Mouse (Mus musculus): Measurements from ENCODE around the gene Thrb. TPM values are rescaled to one million over a fixed set of nuclear protein-coding genes. Genes with fewer than 3 reads are reported as not detected.
"Not testable (repeated sequence)": the region's sequence is repeated elsewhere in the genome, so short reads cannot be mapped to it uniquely, and the experiment has no call there.

The Thrb gene
- polyA plus RNA-seq, 1 experiment, result not detected

DNA sequence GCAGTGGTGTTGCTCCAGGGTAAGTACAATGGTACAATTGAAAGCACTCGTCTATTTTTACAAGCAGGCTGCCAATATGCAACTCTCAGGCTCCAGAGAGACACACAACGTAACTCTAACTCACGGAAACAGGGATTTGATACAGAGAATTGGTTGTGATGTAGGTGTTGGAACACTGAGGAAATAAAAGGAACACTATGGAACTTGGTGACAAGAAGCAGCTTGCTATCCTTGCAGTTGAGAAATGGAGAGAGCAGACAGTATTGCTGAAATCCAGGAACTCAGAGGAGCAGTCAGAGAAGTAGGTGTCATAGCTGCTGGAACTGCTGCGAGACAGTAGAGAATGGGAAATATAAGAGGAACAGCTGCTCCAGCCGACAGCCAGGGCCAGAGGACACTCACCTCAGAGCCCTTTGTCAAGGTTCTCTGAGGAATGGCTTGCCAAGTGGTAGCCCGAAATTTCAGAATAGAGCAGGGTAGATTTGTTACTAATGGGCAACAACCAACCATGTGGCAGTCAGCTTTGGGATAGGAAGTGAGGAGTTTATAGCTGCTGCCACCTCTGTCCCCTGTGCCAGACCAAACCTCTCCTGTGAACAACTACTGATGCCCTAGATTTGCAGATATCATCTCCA lies 252.6 kb downstream of the Thrb start:
- Histone ChIP-seq H3K4me3 (ENCODE audit: insufficient read depth, low read length) (no peak overlapping the region), H3K4me1 (ENCODE audit: control insufficient read depth, insufficient read depth, low read length) (no peaks in the 10 kb centered on the region), H3K27ac (ENCODE audit: insufficient read depth, low read depth, low read length) (no peak overlapping the region)
- TF ChIP-seq CTCF (IDR thresholded peaks at IDR 0.05; ENCODE audit: low read depth, low read length) (no peak), POLR2A (IDR thresholded peaks at IDR 0.05; ENCODE audit: borderline replicate concordance, low read depth, low read length) (no peak)

DNA sequence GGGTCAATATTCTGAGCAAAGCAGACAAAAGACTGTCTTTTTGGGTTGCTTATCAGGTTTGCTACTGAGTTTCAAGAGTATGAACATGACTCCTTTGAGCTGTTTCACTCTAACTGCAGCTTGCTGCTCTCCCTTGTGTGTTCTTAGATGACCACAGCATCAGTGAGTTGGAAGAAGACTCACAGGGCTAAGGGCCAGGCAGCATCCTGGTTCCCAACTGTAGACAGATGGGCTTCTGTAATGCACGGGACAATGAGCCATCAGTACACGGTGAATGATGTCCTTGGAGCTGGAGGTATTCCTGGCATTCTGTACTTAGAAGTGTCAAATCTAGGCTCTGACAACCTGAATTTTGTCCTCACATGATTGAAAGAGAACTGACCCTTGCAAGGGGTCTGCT lies 255.5 kb downstream of the Thrb start:
- Histone ChIP-seq H3K27ac (ENCODE audit: insufficient read depth, low read depth, low read length) (no peak overlapping the region), H3K4me3 (ENCODE audit: insufficient read depth, low read length) (no peak overlapping the region), H3K4me1 (ENCODE audit: control insufficient read depth, insufficient read depth, low read length) (no peaks in the 10 kb centered on the region)
- TF ChIP-seq CTCF (IDR thresholded peaks at IDR 0.05; ENCODE audit: low read depth, low read length) (no peak), POLR2A (IDR thresholded peaks at IDR 0.05; ENCODE audit: borderline replicate concordance, low read depth, low read length) (no peak)

DNA sequence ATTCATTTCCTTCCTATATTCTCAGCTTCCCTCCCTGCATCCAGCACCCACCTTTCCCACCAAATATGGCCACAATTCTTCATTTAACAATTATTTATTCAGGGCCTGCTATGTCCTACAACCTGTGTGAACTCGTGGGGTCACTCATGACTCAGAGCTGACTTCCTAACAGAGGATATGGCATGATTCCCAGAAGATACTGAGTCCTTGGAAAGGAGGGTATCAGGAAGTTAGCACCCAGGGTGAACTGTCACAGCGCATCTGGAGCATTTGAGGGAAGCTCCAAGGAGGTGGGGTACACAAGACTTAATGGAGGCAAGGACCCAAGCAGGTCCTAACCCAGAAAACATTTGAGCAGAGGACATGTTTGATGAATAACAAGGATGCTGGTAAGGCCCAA lies 256.6 kb downstream of the Thrb start:
- no peak for TF ChIP-seq POLR2A (IDR thresholded peaks at IDR 0.05; ENCODE audit: borderline replicate concordance, low read depth, low read length)
- no peak overlapping the region for H3K4me3 ChIP-seq (ENCODE audit: insufficient read depth, low read length)
- H3K27ac ChIP-seq (ENCODE audit: insufficient read depth, low read depth, low read length), result no peak overlapping the region
- H3K4me1 ChIP-seq (ENCODE audit: control insufficient read depth, insufficient read depth, low read length), result no peaks in the 10 kb centered on the region

DNA sequence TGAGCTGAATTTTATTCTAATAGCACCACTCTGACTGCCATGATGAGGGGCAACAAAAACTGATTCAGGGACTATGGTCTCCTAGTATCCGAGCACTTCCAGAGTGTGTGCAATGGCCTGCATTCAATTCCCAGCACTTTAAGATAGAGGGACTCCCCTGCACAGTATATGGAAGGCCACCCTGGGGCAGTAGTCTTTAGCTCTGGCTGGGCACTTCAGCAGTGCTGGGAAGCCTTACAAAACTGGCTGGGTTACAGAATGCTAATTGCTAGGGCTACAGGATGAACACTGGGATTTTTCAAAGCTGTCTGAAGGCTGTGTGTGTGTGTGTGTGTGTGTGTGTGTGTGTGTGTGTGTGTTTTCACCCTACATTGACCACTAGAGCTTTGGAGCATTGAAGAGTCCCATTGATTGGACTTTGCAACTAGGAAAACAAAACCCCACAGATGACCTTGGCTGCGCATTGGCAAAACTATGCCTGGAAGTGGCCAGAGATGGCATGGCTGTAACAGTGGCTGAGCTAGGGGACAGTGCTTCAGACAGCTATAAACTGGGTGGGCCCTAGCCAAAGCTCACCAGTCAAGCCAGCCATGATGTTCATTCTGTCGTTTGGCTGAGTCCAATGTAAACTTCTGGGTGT lies 257.2 kb downstream of the Thrb start:
- TF ChIP-seq CTCF (IDR thresholded peaks at IDR 0.05; ENCODE audit: low read depth, low read length) (no peak), POLR2A (IDR thresholded peaks at IDR 0.05; ENCODE audit: borderline replicate concordance, low read depth, low read length) (no peak)
- no peaks in the 10 kb centered on the region for H3K4me1 ChIP-seq (ENCODE audit: control insufficient read depth, insufficient read depth, low read length)
- H3K4me3 ChIP-seq (ENCODE audit: insufficient read depth, low read length), result no peak overlapping the region
- H3K27ac ChIP-seq (ENCODE audit: insufficient read depth, low read depth, low read length), result no peak overlapping the region

DNA sequence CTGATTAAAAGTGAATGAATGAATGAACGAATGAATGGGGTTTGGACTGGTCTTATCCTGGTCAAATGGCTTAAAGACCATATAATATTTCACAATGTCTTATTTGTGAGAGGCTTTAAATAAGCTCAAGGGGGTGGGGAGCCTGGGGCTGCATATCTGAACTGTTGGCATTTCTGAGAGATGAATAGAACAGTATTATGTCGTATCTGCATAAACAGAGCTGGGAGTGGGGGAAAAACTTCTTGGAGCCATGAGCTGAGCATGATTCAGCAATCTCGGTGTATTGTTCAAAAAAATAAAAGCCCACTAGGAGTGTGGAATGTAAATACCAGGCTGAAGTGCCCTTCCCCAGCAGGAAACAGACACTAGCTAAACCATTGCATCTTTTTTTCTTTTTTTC lies 257.8 kb downstream of the Thrb start:
- no peaks in the 10 kb centered on the region for H3K4me1 ChIP-seq (ENCODE audit: control insufficient read depth, insufficient read depth, low read length)
- H3K4me3 ChIP-seq (ENCODE audit: insufficient read depth, low read length), result no peak overlapping the region
- TF ChIP-seq POLR2A (IDR thresholded peaks at IDR 0.05; ENCODE audit: borderline replicate concordance, low read depth, low read length), result no peak
- TF ChIP-seq CTCF (IDR thresholded peaks at IDR 0.05; ENCODE audit: low read depth, low read length), result no peak
- H3K27ac ChIP-seq (ENCODE audit: insufficient read depth, low read depth, low read length), result no peak overlapping the region

DNA sequence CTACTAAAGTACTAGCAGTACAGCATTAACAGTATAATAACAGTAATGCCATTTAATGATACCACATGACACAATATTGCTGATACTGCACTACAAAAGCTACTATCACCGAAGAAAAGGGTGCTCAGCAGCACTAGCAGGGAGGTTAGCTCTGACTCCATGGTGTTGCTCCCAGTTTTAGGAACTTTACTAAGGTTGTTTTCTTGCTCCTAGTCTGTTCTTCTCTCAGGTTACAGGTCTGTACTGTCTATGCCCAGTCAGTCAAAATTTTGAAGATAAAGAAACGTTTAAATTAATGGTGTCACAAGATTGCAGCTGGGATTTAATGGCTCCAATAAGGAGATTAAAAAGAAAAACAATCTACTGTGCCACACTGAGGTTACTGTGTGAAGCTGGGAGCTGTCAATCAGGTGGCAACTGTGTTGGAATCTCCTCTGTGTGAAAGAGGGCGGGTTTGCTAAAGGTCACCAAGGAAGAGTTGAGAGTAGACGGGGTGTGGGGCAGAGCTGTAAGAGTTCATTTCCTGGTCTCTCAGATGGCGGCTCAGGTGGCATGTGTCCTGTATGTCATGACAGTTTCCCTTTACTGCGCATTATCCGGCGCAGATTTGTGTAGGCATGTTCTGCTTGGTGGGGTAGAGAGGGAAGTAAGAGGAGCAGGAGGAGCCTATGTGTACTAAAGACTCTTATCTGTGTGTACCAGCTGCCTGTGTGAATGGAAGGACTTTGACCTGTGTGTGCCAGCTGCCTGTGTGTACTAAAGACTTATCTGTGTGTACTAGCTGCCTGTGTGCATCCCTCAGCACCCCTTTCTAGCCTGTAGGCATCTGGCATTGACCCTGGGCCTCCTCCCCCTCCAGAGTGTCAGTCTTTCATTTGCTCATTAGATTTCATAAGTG lies 263.0 kb downstream of the Thrb start:
- TF ChIP-seq POLR2A (IDR thresholded peaks at IDR 0.05; ENCODE audit: borderline replicate concordance, low read depth, low read length) (no peak), CTCF (IDR thresholded peaks at IDR 0.05; ENCODE audit: low read depth, low read length) (no peak)
- H3K27ac ChIP-seq (ENCODE audit: insufficient read depth, low read depth, low read length), result no peak overlapping the region
- H3K4me3 ChIP-seq (ENCODE audit: insufficient read depth, low read length), result no peak overlapping the region
- H3K4me1 ChIP-seq (ENCODE audit: control insufficient read depth, insufficient read depth, low read length), result no peaks in the 10 kb centered on the region

DNA sequence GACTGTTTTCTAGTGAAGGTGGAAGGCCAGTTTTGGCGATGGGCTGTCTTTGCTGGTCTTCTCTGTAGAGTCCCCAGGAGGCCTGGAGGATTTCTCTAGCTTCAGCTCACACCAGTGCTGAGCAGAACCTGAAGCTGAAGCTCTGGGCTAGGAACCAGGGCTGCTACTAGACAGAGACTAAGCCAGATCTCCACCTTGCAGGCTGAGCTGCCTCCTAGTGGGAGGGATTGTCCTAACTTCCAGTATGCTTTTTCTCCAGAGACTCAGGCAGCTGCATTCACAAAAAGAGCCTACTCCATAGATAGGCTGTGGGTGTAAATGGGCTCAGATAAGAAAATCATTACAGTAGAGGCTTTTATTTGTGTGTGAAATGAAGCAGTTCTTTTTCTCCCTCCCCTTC lies 267.4 kb downstream of the Thrb start:
- Histone ChIP-seq H3K4me3 (ENCODE audit: insufficient read depth, low read length) (no peak overlapping the region), H3K4me1 (ENCODE audit: control insufficient read depth, insufficient read depth, low read length) (no peaks in the 10 kb centered on the region), H3K27ac (ENCODE audit: insufficient read depth, low read depth, low read length) (no peak overlapping the region)
- TF ChIP-seq POLR2A (IDR thresholded peaks at IDR 0.05; ENCODE audit: borderline replicate concordance, low read depth, low read length), result no peak
- TF ChIP-seq CTCF (IDR thresholded peaks at IDR 0.05; ENCODE audit: low read depth, low read length), result no peak

DNA sequence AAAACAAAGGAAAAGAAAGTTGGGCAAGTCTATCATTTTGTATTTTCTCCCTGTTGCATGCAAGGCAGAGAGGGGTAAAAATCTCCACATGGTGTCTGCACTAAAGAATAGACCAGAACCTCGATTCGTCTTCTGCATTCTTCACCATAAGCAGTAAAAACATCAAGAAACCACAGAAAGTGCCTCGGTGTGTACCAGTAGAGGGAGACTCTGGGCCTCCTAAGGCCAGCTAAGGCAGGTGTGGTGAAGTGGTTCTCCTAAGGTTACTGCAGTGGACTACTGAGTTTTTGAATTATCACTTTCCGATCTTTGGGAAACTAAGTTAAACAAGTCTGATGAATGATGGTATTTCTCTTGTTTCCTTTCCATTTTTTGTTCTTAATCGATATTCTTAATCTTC lies 269.5 kb downstream of the Thrb start:
- no peak overlapping the region for H3K27ac ChIP-seq (ENCODE audit: insufficient read depth, low read depth, low read length)
- no peak for TF ChIP-seq CTCF (IDR thresholded peaks at IDR 0.05; ENCODE audit: low read depth, low read length)
- TF ChIP-seq POLR2A (IDR thresholded peaks at IDR 0.05; ENCODE audit: borderline replicate concordance, low read depth, low read length), result no peak
- no peak overlapping the region for H3K4me3 ChIP-seq (ENCODE audit: insufficient read depth, low read length)
- no peaks in the 10 kb centered on the region for H3K4me1 ChIP-seq (ENCODE audit: control insufficient read depth, insufficient read depth, low read length)

DNA sequence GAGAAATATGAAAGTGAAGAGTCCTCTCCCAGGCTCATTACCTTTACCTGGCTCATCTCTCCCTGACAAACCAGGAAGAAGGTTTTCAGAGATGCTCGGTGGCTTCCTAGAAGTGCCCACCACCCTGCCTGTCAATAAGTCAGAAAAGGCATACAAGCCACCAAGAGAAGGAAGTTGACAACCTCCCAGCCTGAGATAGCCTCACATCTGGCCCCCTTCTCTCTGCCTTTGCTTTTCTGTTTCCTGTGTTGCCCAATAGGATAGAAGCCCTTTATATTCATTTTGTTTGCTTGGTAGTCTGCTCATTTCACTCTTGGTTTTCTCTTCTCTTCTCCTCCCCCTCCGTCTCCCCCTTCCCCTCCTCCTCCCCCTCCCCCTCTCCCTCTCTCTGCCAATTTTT lies 273.4 kb downstream of the Thrb start:
- no peak overlapping the region for H3K4me3 ChIP-seq (ENCODE audit: insufficient read depth, low read length)
- no peak for TF ChIP-seq POLR2A (IDR thresholded peaks at IDR 0.05; ENCODE audit: borderline replicate concordance, low read depth, low read length)
- no peak for TF ChIP-seq CTCF (IDR thresholded peaks at IDR 0.05; ENCODE audit: low read depth, low read length)
- H3K4me1 ChIP-seq (ENCODE audit: control insufficient read depth, insufficient read depth, low read length), result no peaks in the 10 kb centered on the region
- H3K27ac ChIP-seq (ENCODE audit: insufficient read depth, low read depth, low read length), result no peak overlapping the region

DNA sequence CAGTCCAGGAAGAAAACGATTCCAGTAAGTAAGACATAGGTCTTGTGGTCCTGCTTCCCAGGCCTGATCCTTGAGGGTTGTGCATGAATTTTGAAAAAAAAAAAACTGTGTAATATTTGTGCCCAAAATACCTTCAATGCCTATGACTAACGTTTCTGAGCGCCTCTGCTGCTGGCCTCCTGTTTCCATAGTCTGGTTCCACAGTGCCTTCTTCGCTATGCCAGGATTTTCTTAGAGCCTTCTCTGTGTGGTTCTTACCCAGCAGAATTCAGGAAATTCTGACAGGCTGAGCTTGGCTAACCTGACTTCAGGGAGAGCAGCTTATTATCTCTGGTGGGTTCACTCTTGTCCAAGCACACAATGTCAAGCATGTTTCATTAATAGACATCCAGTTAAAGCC lies 274.7 kb downstream of the Thrb start:
- H3K4me3 ChIP-seq (ENCODE audit: insufficient read depth, low read length); H3K27ac ChIP-seq (ENCODE audit: insufficient read depth, low read depth, low read length); H3K4me1 ChIP-seq (ENCODE audit: control insufficient read depth, insufficient read depth, low read length): not testable (repeated sequence)
